Mouse (Mus musculus): ENCODE results near the gene Mterf1b. TPM values are rescaled to one million over a fixed set of nuclear protein-coding genes. Genes with fewer than 3 reads are reported as not detected.
"Not testable (repeated sequence)": the region's sequence is repeated elsewhere in the genome, so short reads cannot be mapped to it uniquely, and the experiment has no call there.

Mterf1b gene
- total and polyA plus RNA-seq, 3 experiments = 0.24 to 11.0 (median 10.2) TPM

DNA sequence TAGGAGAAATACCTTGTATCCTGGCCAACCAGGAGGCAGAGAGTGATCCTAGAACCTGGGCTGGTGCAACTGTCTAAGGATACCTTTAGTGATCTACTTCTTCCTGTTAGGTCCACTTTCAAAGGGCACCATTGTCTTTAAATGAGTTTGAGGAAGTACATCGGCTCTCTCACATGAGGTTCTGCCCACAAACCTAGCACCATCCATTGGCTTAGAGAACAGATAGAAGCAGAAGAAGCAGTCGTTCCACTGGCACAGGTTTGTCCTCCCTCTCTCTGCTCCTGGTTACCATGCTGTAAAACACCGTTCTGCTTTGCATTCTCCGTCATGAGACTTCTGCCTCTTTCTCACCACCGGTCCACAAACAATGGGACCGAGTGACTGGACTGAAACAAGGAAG lies 12.8 kb upstream of the Mterf1b start:
- Histone ChIP-seq H3K4me1 (ENCODE audit: insufficient read depth, low read depth, low read length) (no peaks in the 10 kb centered on the region), H3K36me3 (replicated peaks) (no peaks in the 10 kb centered on the region), H3K9me3 (replicated peaks) (no peaks in the 10 kb centered on the region), H3K4me3 (ENCODE audit: low read depth, low read length) (no peak overlapping the region), H3K27me3 (ENCODE audit: insufficient read depth, low read length) (no peaks in the 10 kb centered on the region)
- ATAC-seq (ENCODE audit: extremely low read depth, insufficient number of reproducible peaks, low FRiP score, poor library complexity, severe bottlenecking) (no peak), DNase-seq (ENCODE audit: low spot score) (no peak)
- TF ChIP-seq GATA1 (IDR thresholded peaks at IDR 0.05; ENCODE audit: borderline replicate concordance, low read length) = no peak
- TF ChIP-seq POLR2AphosphoS5 (IDR thresholded peaks at IDR 0.05; ENCODE audit: insufficient replicate concordance, low read depth, low read length) = no peak
- no peak for TF ChIP-seq TAL1 (conservative IDR thresholded peaks at IDR 0.05; ENCODE audit: low read depth, low read length)
- TF ChIP-seq GATA2 (IDR thresholded peaks at IDR 0.05; ENCODE audit: borderline replicate concordance, low read depth, low read length) = no peak
- TF ChIP-seq CTCF (IDR thresholded peaks at IDR 0.05; ENCODE audit: low read depth, low read length) = no peak

DNA sequence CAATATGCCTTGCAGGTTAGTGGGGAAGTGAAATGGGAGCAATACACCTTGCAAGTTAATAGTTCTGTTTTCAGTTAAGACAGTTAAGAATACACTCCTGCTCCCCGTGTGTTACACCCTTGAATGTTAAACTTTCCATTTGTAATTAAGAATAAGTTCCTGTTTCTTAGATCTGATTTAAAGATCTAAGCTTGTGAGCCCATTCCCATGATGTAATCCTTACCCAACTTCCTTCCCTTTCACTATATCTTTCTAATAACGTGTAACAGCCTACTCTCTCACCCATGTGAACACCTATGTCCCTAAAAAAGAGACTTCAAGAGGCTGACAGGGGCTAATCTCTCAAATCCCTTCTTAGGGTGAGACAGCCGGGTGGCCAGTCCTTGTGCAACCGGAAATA lies 5.4 kb upstream of the Mterf1b start:
- no peaks in the 10 kb centered on the region for H3K36me3 ChIP-seq (replicated peaks)
- H3K27me3 ChIP-seq (ENCODE audit: insufficient read depth, low read length) = peaks cover 4% of the 10 kb centered on the region; the same call in 1 of the 2 replicates
- no peak overlapping the region for H3K4me3 ChIP-seq (ENCODE audit: low read depth, low read length)
- ATAC-seq (ENCODE audit: extremely low read depth, insufficient number of reproducible peaks, low FRiP score, poor library complexity, severe bottlenecking) = no peak
- no peak for DNase-seq (ENCODE audit: low spot score)
- H3K4me1 ChIP-seq (ENCODE audit: insufficient read depth, low read depth, low read length) = no peaks in the 10 kb centered on the region; the same call in 1 of the 2 replicates
- no peaks in the 10 kb centered on the region for H3K9me3 ChIP-seq (replicated peaks)
- TF ChIP-seq POLR2AphosphoS5 (IDR thresholded peaks at IDR 0.05; ENCODE audit: insufficient replicate concordance, low read depth, low read length) (no peak), GATA2 (IDR thresholded peaks at IDR 0.05; ENCODE audit: borderline replicate concordance, low read depth, low read length) (no peak), TAL1 (conservative IDR thresholded peaks at IDR 0.05; ENCODE audit: low read depth, low read length) (no peak), CTCF (IDR thresholded peaks at IDR 0.05; ENCODE audit: low read depth, low read length) (no peak), GATA1 (IDR thresholded peaks at IDR 0.05; ENCODE audit: borderline replicate concordance, low read length) (no peak)

- H3K27me3 ChIP-seq (ENCODE audit: insufficient read depth, low read length); ATAC-seq (ENCODE audit: extremely low read depth, insufficient number of reproducible peaks, low FRiP score, poor library complexity, severe bottlenecking); DNase-seq (ENCODE audit: low spot score); H3K4me1 ChIP-seq (ENCODE audit: insufficient read depth, low read depth, low read length); H3K9me3 ChIP-seq (replicated peaks); H3K36me3 ChIP-seq (replicated peaks): not testable (repeated sequence)
- peak overlapping the region; percentile 68 for H3K4me3 ChIP-seq (ENCODE audit: low read depth, low read length)
Observed at GRCm38 (mm10) chr5:4192481-4193246, 497 bp downstream of the Mterf1b start.

DNA sequence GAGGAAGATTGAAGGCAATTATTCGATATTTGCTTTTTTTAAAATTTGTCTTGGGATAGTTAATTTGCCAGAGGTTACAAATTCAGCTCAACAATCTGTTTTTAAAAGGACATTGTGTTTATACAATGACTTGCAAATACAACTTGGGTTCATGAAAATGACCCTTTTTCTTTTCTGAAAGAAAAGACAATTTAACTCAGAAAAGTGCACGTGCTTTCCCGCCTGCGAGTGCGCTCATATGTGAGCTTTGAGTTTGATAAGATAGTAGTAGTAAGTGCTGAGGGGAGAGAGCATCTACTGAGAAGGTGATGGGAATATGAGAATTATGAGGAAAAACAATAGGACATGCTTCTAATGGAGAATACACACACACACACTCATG lies 1.1 kb downstream of the Mterf1b start:
- no peak for ATAC-seq (ENCODE audit: extremely low read depth, insufficient number of reproducible peaks, low FRiP score, poor library complexity, severe bottlenecking)
- DNase-seq (ENCODE audit: low spot score) = no peak
- peaks cover 6% of the 10 kb centered on the region; the same call in 1 of the 2 replicates for H3K4me1 ChIP-seq (ENCODE audit: insufficient read depth, low read depth, low read length)
- peaks cover 7% of the 10 kb centered on the region for H3K36me3 ChIP-seq (replicated peaks)
- H3K27me3 ChIP-seq (ENCODE audit: insufficient read depth, low read length) = no peaks in the 10 kb centered on the region
- TF ChIP-seq CTCF (IDR thresholded peaks at IDR 0.05; ENCODE audit: low read depth, low read length) (no peak), GATA1 (IDR thresholded peaks at IDR 0.05; ENCODE audit: borderline replicate concordance, low read length) (no peak)
- no peaks in the 10 kb centered on the region for H3K9me3 ChIP-seq (replicated peaks)
- peak overlapping the region; percentile 68 for H3K4me3 ChIP-seq (ENCODE audit: low read depth, low read length)

GRCm38 (mm10) chr5:4194166-4194565 lies 2.0 kb downstream of the Mterf1b start:
- Histone ChIP-seq H3K4me3 (ENCODE audit: low read depth, low read length) (no peak overlapping the region), H3K4me1 (ENCODE audit: insufficient read depth, low read depth, low read length) (peaks cover 6% of the 10 kb centered on the region; the same call in 1 of the 2 replicates), H3K36me3 (replicated peaks) (peaks cover 10% of the 10 kb centered on the region), H3K9me3 (replicated peaks) (no peaks in the 10 kb centered on the region), H3K27me3 (ENCODE audit: insufficient read depth, low read length) (no peaks in the 10 kb centered on the region)
- ATAC-seq (ENCODE audit: extremely low read depth, insufficient number of reproducible peaks, low FRiP score, poor library complexity, severe bottlenecking) = no peak
- DNase-seq (ENCODE audit: low spot score) = no peak
- no peak for TF ChIP-seq POLR2AphosphoS5 (IDR thresholded peaks at IDR 0.05; ENCODE audit: insufficient replicate concordance, low read depth, low read length)
- no peak for TF ChIP-seq TAL1 (conservative IDR thresholded peaks at IDR 0.05; ENCODE audit: low read depth, low read length)
- no peak for TF ChIP-seq GATA2 (IDR thresholded peaks at IDR 0.05; ENCODE audit: borderline replicate concordance, low read depth, low read length)
- no peak for TF ChIP-seq GATA1 (IDR thresholded peaks at IDR 0.05; ENCODE audit: borderline replicate concordance, low read length)
- TF ChIP-seq CTCF (IDR thresholded peaks at IDR 0.05; ENCODE audit: low read depth, low read length) = no peak

DNA sequence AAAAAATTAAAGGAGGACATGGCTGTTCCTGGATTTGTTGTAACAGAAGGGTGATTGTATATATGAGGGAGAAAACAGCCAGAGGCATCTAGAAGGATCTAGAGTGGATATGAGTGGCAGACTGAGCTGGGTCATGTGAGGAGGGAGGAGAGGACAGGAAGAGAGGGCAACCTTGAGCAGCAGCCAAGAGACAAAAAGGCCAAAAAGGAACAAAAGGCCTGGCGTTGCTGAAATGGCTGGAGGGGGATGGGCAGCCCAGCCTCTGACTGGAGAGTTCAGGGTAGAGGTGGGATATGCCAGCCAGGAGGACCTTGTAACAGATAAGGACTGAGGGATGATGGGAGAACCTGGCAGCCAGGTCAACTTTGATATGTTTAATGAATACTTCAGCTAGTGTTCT lies 2.9 kb downstream of the Mterf1b start:
- Histone ChIP-seq H3K4me3 (ENCODE audit: low read depth, low read length) (no peak overlapping the region), H3K36me3 (replicated peaks) (peaks cover 11% of the 10 kb centered on the region), H3K27me3 (ENCODE audit: insufficient read depth, low read length) (no peaks in the 10 kb centered on the region), H3K4me1 (ENCODE audit: insufficient read depth, low read depth, low read length) (peaks cover 6% of the 10 kb centered on the region; the same call in 1 of the 2 replicates), H3K9me3 (replicated peaks) (peaks cover under 1% of the 10 kb centered on the region)
- no peak for ATAC-seq (ENCODE audit: extremely low read depth, insufficient number of reproducible peaks, low FRiP score, poor library complexity, severe bottlenecking)
- TF ChIP-seq CTCF (IDR thresholded peaks at IDR 0.05; ENCODE audit: low read depth, low read length) (no peak), TAL1 (conservative IDR thresholded peaks at IDR 0.05; ENCODE audit: low read depth, low read length) (no peak), POLR2AphosphoS5 (IDR thresholded peaks at IDR 0.05; ENCODE audit: insufficient replicate concordance, low read depth, low read length) (no peak), GATA1 (IDR thresholded peaks at IDR 0.05; ENCODE audit: borderline replicate concordance, low read length) (no peak), GATA2 (IDR thresholded peaks at IDR 0.05; ENCODE audit: borderline replicate concordance, low read depth, low read length) (no peak)
- DNase-seq (ENCODE audit: low spot score) = no peak

Measured in G1E (cell line).